Mouse (Mus musculus): ENCODE data around the gene Prkch.

- TF ChIP-seq CTCF (IDR thresholded peaks at IDR 0.05; ENCODE audit: control insufficient read depth, insufficient read depth, insufficient replicate concordance, low read depth, low read length): no peak
- no peak for TF ChIP-seq POLR2A (IDR thresholded peaks at IDR 0.05; ENCODE audit: control insufficient read depth, low read depth, low read length)
Measured at GRCm38 (mm10) chr12:73805541-73805940, 220.9 kb downstream of the Prkch start.
